Mouse (Mus musculus) bone marrow, adult 2 months (tissue): ENCODE results near the gene Fads6.

Source experiments
- CTCF ChIP-seq: fragments of 200-500 bp; IDR thresholded peaks from 2 replicates; pipeline ENCODE4 v1.5.1; 2011; ENCODE audit warnings: low read length, control low read depth; ENCODE audit not compliant: control insufficient read depth, insufficient read depth
- POLR2A ChIP-seq: fragments of 200-500 bp; IDR thresholded peaks from 2 replicates; pipeline ENCODE4 v1.6.1; 2011; ENCODE audit warnings: low read depth, mild to moderate bottlenecking, control low read depth, low read length, borderline replicate concordance; ENCODE audit not compliant: control insufficient read depth

DNA sequence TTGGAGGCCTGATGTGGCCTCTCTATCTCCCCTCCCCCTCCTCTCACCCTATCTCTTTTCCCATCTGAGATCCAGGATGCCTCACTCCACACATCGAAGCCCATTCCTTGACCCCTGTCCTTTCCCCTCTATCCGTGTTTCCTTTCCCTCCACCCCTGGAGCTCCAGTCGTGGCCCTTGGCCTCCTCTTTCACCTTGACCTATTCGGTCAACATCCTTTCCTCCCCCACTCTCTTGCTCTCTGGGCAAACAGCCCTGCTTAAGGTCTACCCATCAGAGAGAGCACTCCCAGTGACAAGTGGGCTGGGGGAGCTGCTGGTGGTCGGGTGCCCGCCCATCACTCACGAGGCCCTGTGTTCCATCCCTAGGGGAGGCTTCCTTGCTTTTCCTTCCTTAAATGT is 23.7 kb downstream of the Fads6 start:
- TF ChIP-seq CTCF: no peak
- TF ChIP-seq POLR2A: no peak
